Mouse (Mus musculus) embryonic facial prominence, embryonic 15.5 days (tissue): ENCODE data around the gene Lrrc1. TPM values are rescaled to one million over a fixed set of nuclear protein-coding genes. Genes with fewer than 3 reads are reported as not detected.

Experiments
- ATAC-seq: fragments of 200-750 bp; cut with Nextera tagmentation; 2 replicates; pipeline ENCODE4 v1.8.0; 2017; ENCODE audit warnings: low read depth, moderate TSS enrichment; ENCODE audit not compliant: insufficient number of reproducible peaks, low FRiP score, low TSS enrichment
- H3K27ac ChIP-seq: fragments of 300-500 bp; sonication (generic); replicated peaks from 2 replicates; pipeline ENCODE4 v1.5.1; 2015; ENCODE audit warnings: mild to moderate bottlenecking, inconsistent platforms
- H3K27me3 ChIP-seq: fragments of 300-500 bp; sonication (generic); 2 replicates; pipeline ENCODE4 v1.6.1; 2015; ENCODE audit warnings: inconsistent platforms
- H3K36me3 ChIP-seq: fragments of 300-500 bp; sonication (generic); 2 replicates; pipeline ENCODE4 v1.6.1; 2015; ENCODE audit warnings: mild to moderate bottlenecking, inconsistent platforms
- H3K4me1 ChIP-seq: fragments of 300-500 bp; sonication (generic); 2 replicates; pipeline ENCODE4 v1.6.1; 2015; ENCODE audit warnings: inconsistent platforms
- H3K4me2 ChIP-seq: fragments of 300-500 bp; sonication (generic); replicated peaks from 2 replicates; pipeline ENCODE4 v1.6.1; 2015; ENCODE audit warnings: mild to moderate bottlenecking, inconsistent platforms
- H3K4me3 ChIP-seq: fragments of 300-500 bp; sonication (generic); replicated peaks from 2 replicates; pipeline ENCODE4 v1.5.1; 2015; ENCODE audit warnings: mild to moderate bottlenecking, inconsistent platforms
- H3K9ac ChIP-seq: fragments of 300-500 bp; sonication (generic); 2 replicates; pipeline ENCODE4 v1.6.1; 2015; ENCODE audit warnings: inconsistent platforms
- H3K9me3 ChIP-seq: fragments of 300-500 bp; sonication (generic); replicated peaks from 2 replicates; pipeline ENCODE4 v1.6.1; 2016; ENCODE audit warnings: inconsistent platforms
- WGBS: fragments of 180-500 bp; shearing (Covaris S2); methylation state at CpG from one replicate; pipeline ENCODE4 v1.1.7; 2015; 5-methylcytosine and 5-hydroxymethylcytosine counted together
- polyA plus RNA-seq: library from polyadenylated mRNA; unstranded; fragments of >200 nt; fragmentation: Nextera tagmentation; extraction: Ambion mirVana; gene quantifications from 2 replicates; pipeline ENCODE4 v1.2.1, GENCODE M21; 2015

The Lrrc1 gene
- polyA plus RNA-seq, 1 experiment from 2014 or later: 19.5 TPM

- no peaks in the 10 kb centered on the region for H3K27me3 ChIP-seq
- H3K27ac ChIP-seq: no peak overlapping the region
- H3K4me3 ChIP-seq: no peak overlapping the region
- no peak overlapping the region for H3K9ac ChIP-seq
- ATAC-seq: no peak
- H3K36me3 ChIP-seq: no peaks in the 10 kb centered on the region
- H3K4me1 ChIP-seq: 0 out of 2 replicates have a peak, but pooled peaks cover 4% of the 10 kb centered on the region
- H3K9me3 ChIP-seq: no peaks in the 10 kb centered on the region
- 87% methylated on average over 4 of the region's 4 CpGs for WGBS
- no peak overlapping the region for H3K4me2 ChIP-seq
These were observed 124.5 kb downstream of the Lrrc1 start for GRCm38 (mm10) chr9:77420200-77420585.

GRCm38 (mm10) chr9:77419501-77420199, 125.0 kb downstream of the Lrrc1 start:
- no peaks in the 10 kb centered on the region for H3K27me3 ChIP-seq

GRCm38 (mm10) chr9:77418800-77419199, 125.9 kb downstream of the Lrrc1 start:
- WGBS: 68% methylated on average over 2 of the region's 2 CpGs
- ATAC-seq: no peak
- Histone ChIP-seq H3K4me2 (no peak overlapping the region), H3K4me1 (no peaks in the 10 kb centered on the region), H3K9ac (no peak overlapping the region), H3K36me3 (no peaks in the 10 kb centered on the region), H3K27me3 (no peaks in the 10 kb centered on the region), H3K4me3 (no peak overlapping the region), H3K9me3 (no peaks in the 10 kb centered on the region), H3K27ac (no peak overlapping the region)

More at GRCm38 (mm10) chr9:77419501-77420199, 125.0 kb downstream of the Lrrc1 start:
- Histone ChIP-seq H3K27ac (no peak overlapping the region), H3K36me3 (no peaks in the 10 kb centered on the region), H3K9ac (no peak overlapping the region), H3K4me3 (no peak overlapping the region), H3K4me2 (no peak overlapping the region), H3K4me1 (no peaks in the 10 kb centered on the region), H3K9me3 (no peaks in the 10 kb centered on the region)
- no peak for ATAC-seq
- WGBS: 74% methylated on average over 9 of the region's 9 CpGs

GRCm38 (mm10) chr9:77416486-77416885, 128.2 kb downstream of the Lrrc1 start:
- no peak overlapping the region for H3K4me3 ChIP-seq
- 84% methylated on average over 4 of the region's 4 CpGs for whole genome bisulfite sequencing
- no peak overlapping the region for H3K9ac ChIP-seq
- no peak overlapping the region for H3K4me2 ChIP-seq
- ATAC-seq: no peak
- H3K9me3 ChIP-seq: no peaks in the 10 kb centered on the region
- H3K36me3 ChIP-seq: no peaks in the 10 kb centered on the region
- H3K27me3 ChIP-seq: no peaks in the 10 kb centered on the region
- H3K27ac ChIP-seq: no peak overlapping the region
- H3K4me1 ChIP-seq: peaks cover 11% of the 10 kb centered on the region

- WGBS: 96% methylated on average over 7 of the region's 7 CpGs
- ATAC-seq: no peak
- H3K9me3 ChIP-seq: no peaks in the 10 kb centered on the region
These were observed 128.7 kb downstream of the Lrrc1 start for GRCm38 (mm10) chr9:77416002-77416401.

GRCm38 (mm10) chr9:77411830-77412425, 132.7 kb downstream of the Lrrc1 start:
- Histone ChIP-seq H3K4me3 (no peak overlapping the region), H3K4me1 (peaks cover 11% of the 10 kb centered on the region), H3K36me3 (no peaks in the 10 kb centered on the region), H3K27me3 (no peaks in the 10 kb centered on the region), H3K9me3 (no peaks in the 10 kb centered on the region), H3K4me2 (no peak overlapping the region), H3K9ac (no peak overlapping the region), H3K27ac (no peak overlapping the region)
- no peak for ATAC-seq
- WGBS: 74% methylated on average over 3 of the region's 3 CpGs

More at GRCm38 (mm10) chr9:77416002-77416401, 128.7 kb downstream of the Lrrc1 start:
- Histone ChIP-seq H3K4me3 (no peak overlapping the region), H3K4me2 (no peak overlapping the region), H3K27ac (no peak overlapping the region), H3K9ac (no peak overlapping the region), H3K36me3 (no peaks in the 10 kb centered on the region), H3K27me3 (no peaks in the 10 kb centered on the region), H3K4me1 (peaks cover 11% of the 10 kb centered on the region)

GRCm38 (mm10) chr9:77410968-77411367, 133.7 kb downstream of the Lrrc1 start:
- Histone ChIP-seq H3K27ac (no peak overlapping the region), H3K9me3 (no peaks in the 10 kb centered on the region), H3K4me2 (no peak overlapping the region), H3K9ac (no peak overlapping the region), H3K4me3 (no peak overlapping the region), H3K27me3 (no peaks in the 10 kb centered on the region), H3K4me1 (peaks cover 11% of the 10 kb centered on the region), H3K36me3 (no peaks in the 10 kb centered on the region)
- no peak for ATAC-seq
- 37% methylated on average over 4 of the region's 4 CpGs for WGBS

GRCm38 (mm10) chr9:77410524-77410923, 134.1 kb downstream of the Lrrc1 start:
- H3K4me1 ChIP-seq: peaks cover 11% of the 10 kb centered on the region
- no peak overlapping the region for H3K27ac ChIP-seq
- H3K36me3 ChIP-seq: no peaks in the 10 kb centered on the region
- no peaks in the 10 kb centered on the region for H3K27me3 ChIP-seq
- no peak overlapping the region for H3K4me3 ChIP-seq
- H3K4me2 ChIP-seq: no peak overlapping the region
- ATAC-seq: no peak
- WGBS: 79% methylated on average over 7 of the region's 7 CpGs
- H3K9ac ChIP-seq: no peak overlapping the region
- no peaks in the 10 kb centered on the region for H3K9me3 ChIP-seq

- H3K4me3 ChIP-seq: no peak overlapping the region
- ATAC-seq: no peak
- 44% methylated on average over 6 of the region's 6 CpGs for WGBS
- no peaks in the 10 kb centered on the region for H3K9me3 ChIP-seq
- no peak overlapping the region for H3K9ac ChIP-seq
- H3K4me2 ChIP-seq: no peak overlapping the region
- H3K4me1 ChIP-seq: peaks cover 11% of the 10 kb centered on the region
- H3K27ac ChIP-seq: no peak overlapping the region
- no peaks in the 10 kb centered on the region for H3K36me3 ChIP-seq
- no peaks in the 10 kb centered on the region for H3K27me3 ChIP-seq
These were observed 136.5 kb downstream of the Lrrc1 start for GRCm38 (mm10) chr9:77408053-77408603.

- H3K9ac ChIP-seq: no peak overlapping the region
- WGBS: 58% methylated on average over 7 of the region's 7 CpGs
- no peak overlapping the region for H3K4me3 ChIP-seq
- H3K9me3 ChIP-seq: no peaks in the 10 kb centered on the region
- H3K27ac ChIP-seq: no peak overlapping the region
- H3K4me2 ChIP-seq: no peak overlapping the region
- H3K27me3 ChIP-seq: no peaks in the 10 kb centered on the region
- H3K36me3 ChIP-seq: no peaks in the 10 kb centered on the region
- peaks cover 5% of the 10 kb centered on the region for H3K4me1 ChIP-seq
- no peak for ATAC-seq
These were observed 137.8 kb downstream of the Lrrc1 start for GRCm38 (mm10) chr9:77406906-77407305.

- Histone ChIP-seq H3K27ac (no peak overlapping the region), H3K9me3 (no peaks in the 10 kb centered on the region), H3K4me1 (no peaks in the 10 kb centered on the region), H3K4me3 (no peak overlapping the region), H3K9ac (no peak overlapping the region), H3K4me2 (no peak overlapping the region), H3K27me3 (no peaks in the 10 kb centered on the region), H3K36me3 (no peaks in the 10 kb centered on the region)
- ATAC-seq: no peak
- 86% methylated on average over 4 of the region's 4 CpGs for WGBS
These were observed 140.2 kb downstream of the Lrrc1 start for GRCm38 (mm10) chr9:77404458-77404857.
